Mouse (Mus musculus) kidney, postnatal 0 days (tissue): Measurements from ENCODE around the gene Ctxn2. TPM values are rescaled to one million over a fixed set of nuclear protein-coding genes. Genes with fewer than 3 reads are reported as not detected.
"Not testable (repeated sequence)": the region's sequence is repeated elsewhere in the genome, so short reads cannot be mapped to it uniquely, and the experiment has no call there.

Experiments
- ATAC-seq: fragments of 200-750 bp; cut with Nextera tagmentation; replicated peaks from 2 replicates; pipeline ENCODE4 v1.8.0; 2017; ENCODE audit warnings: low read depth, moderate number of reproducible peaks, moderate TSS enrichment, moderate library complexity; ENCODE audit not compliant: low FRiP score
- DNase-seq: peaks from one replicate; pipeline ENCODE4 v3.0.0-alpha.2; 2016; ENCODE audit warnings: low spot score
- H3K27ac ChIP-seq: fragments of 300-500 bp; sonication (generic); 2 replicates; pipeline ENCODE4 v1.5.1; 2014; ENCODE audit warnings: mild to moderate bottlenecking
- H3K27me3 ChIP-seq: fragments of 300-500 bp; sonication (generic); 2 replicates; pipeline ENCODE4 v1.6.1; 2014; ENCODE audit warnings: low read length, mixed read lengths; ENCODE audit not compliant: insufficient read depth
- H3K36me3 ChIP-seq: fragments of 300-500 bp; sonication (generic); 2 replicates; pipeline ENCODE4 v1.6.1; 2014; ENCODE audit warnings: low read length, mixed read lengths; ENCODE audit not compliant: insufficient read depth
- H3K4me1 ChIP-seq: fragments of 300-500 bp; sonication (generic); replicated peaks from 2 replicates; pipeline ENCODE4 v1.6.1; 2014; ENCODE audit warnings: antibody characterized with exemption, low read length, mixed read lengths; ENCODE audit not compliant: insufficient read depth
- H3K4me2 ChIP-seq: fragments of 300-500 bp; sonication (generic); 2 replicates; pipeline ENCODE4 v1.6.1; 2014; ENCODE audit warnings: mild to moderate bottlenecking, low read length, moderate library complexity, mixed read lengths
- H3K4me3 ChIP-seq: fragments of 300-500 bp; sonication (generic); replicated peaks from 2 replicates; pipeline ENCODE4 v1.5.1; 2014; ENCODE audit warnings: low read depth, low read length
- H3K9ac ChIP-seq: fragments of 300-500 bp; sonication (generic); 2 replicates; pipeline ENCODE4 v1.6.1; 2014; ENCODE audit warnings: low read depth, low read length
- H3K9me3 ChIP-seq: fragments of 300-500 bp; sonication (generic); replicated peaks from 2 replicates; pipeline ENCODE4 v1.6.1; 2016; ENCODE audit warnings: low read length, inconsistent platforms, mixed read lengths
- CTCF ChIP-seq: IDR thresholded peaks from 2 replicates; pipeline ENCODE4 v1.5.1; 2016; ENCODE audit warnings: antibody characterized with exemption, low read depth, mild to moderate bottlenecking, moderate library complexity
- WGBS: fragments of 180-500 bp; shearing (Covaris S2); extraction: QIAGEN DNeasy Blood & Tissue Kit; methylation state at CpG from one replicate; pipeline ENCODE4 v1.1.7; 2014; 5-methylcytosine and 5-hydroxymethylcytosine counted together
- polyA plus RNA-seq: library from polyadenylated mRNA; unstranded; fragments of >200 nt; fragmentation: Nextera tagmentation; extraction: Ambion mirVana; gene quantifications from 2 replicates; pipeline ENCODE4 v1.2.1, GENCODE M21; 2015

Ctxn2 gene
- polyA plus RNA-seq = not detected in 2 replicates

DNA sequence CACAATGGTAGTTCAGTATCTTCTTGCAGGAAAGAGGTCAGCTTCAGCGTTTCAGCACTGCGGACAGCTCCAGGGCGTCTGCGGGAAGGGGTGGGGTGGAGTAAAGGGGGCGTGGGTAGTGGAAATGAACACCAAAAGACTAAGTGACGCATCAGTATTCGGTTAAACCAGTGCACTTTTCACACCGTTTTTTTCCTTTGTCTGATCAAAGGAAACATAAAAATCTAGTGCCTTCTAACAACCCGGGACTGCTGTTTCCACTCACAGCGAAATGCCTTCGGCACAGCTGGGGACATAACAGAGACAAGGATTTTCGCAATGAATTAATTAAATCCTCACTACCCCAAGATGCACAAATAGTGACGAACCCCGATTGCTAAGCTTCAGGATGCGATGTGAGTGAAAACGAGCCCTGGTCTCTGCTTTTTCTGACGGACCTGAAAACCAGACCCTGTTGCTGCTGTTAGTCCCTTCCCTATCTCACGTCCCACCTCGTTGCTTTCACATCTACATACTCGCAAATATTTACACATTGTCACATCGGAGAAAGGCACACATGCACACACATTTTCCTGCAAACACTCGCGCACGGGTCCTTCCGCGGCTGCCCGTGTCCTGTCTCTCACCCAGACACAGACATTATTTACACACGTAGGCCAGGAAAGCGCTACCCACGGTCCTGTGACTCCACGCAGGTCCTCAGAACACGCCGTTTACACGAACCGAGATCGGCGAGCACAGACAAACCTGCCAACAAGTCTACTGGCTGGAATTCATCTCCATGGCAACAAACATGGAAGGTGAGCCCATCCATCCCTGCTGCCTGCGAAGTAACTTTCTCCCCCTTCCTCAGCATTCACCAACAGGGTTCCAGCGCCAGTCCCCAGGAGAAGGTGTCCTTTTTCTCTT is at the start of gene Ctxn2:
TSS of gene Ctxn2 (plus strand) at position 790 of the 909 bp plus-strand sequence.
- WGBS = 1% methylated on average over 39 of the region's 39 CpGs

DNA sequence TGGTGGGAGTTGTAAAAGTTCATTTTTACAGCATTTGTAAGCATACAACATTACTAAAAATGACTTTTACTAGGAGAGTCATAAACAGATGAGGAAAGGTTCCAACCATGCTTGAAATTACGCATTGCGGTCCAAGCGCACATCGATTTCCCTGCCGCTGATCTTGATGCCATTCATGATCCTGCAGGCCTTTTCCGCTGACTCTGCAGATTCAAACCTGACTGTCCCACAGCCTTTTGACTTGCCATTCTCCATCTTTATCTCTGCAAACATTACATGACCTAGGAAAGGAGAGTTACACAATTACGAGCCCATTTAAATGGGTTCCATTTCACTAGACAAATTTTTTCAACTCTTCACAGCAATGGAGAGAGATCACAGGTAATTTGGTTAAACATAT is 47.7 kb upstream of the Ctxn2 start:
- no peaks in the 10 kb centered on the region for H3K27me3 ChIP-seq
- ATAC-seq (no peak), DNase-seq (no peak)
- 0 out of 2 replicates have a peak, but pooled peaks cover 3% of the 10 kb centered on the region for H3K4me1 ChIP-seq
- no peak overlapping the region for H3K9ac ChIP-seq
- 97% methylated on average over 7 of the region's 7 CpGs for WGBS
- H3K36me3 ChIP-seq = 0 out of 2 replicates have a peak, but pooled peaks cover 3% of the 10 kb centered on the region
- no peak overlapping the region for H3K4me3 ChIP-seq
- no peak overlapping the region for H3K27ac ChIP-seq
- H3K4me2 ChIP-seq = no peak overlapping the region
- TF ChIP-seq CTCF = no peak
- H3K9me3 ChIP-seq = no peaks in the 10 kb centered on the region

More for the DNA sequence above, at the start of gene Ctxn2:
- DNase-seq = peak; percentile 91
- ATAC-seq = peak; percentile 54; the same call in 1 of the 2 replicates
- H3K27me3 ChIP-seq = no peaks in the 10 kb centered on the region
- no peak for TF ChIP-seq CTCF
- peak within 1 kb of the TSS; percentile 48 for H3K4me2 ChIP-seq
- H3K9ac ChIP-seq = no peak within 1 kb of the TSS
- peak within 1 kb of the TSS; percentile 4; the same call in 1 of the 2 replicates for H3K4me3 ChIP-seq
- H3K4me1 ChIP-seq = 0 out of 2 replicates have a peak, but pooled peaks cover 4% of the 10 kb centered on the region
- no peaks in the 10 kb centered on the region for H3K9me3 ChIP-seq
- H3K36me3 ChIP-seq = no peaks in the 10 kb centered on the region
- no peak within 1 kb of the TSS for H3K27ac ChIP-seq

DNA sequence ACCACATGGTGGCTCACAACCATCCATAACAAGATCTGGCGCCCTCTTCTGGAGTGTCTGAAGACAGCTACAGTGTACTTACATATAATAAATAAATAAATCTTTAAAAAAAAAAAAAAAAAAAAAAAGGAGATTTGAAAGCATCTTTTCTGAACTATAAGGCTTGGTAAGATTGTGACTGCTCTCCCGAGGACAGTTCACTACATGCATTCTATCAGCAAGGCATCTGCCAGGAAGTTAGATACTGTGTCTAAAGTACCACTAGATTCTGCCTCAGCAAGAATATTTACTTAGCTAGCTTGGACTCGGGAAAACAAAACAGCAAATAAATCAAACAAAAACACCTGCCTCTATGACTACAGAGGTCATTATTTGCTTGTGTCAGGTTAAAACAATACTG is 44.4 kb upstream of the Ctxn2 start:
- H3K27me3 ChIP-seq, H3K9ac ChIP-seq, H3K9me3 ChIP-seq, H3K4me2 ChIP-seq, ATAC-seq, H3K4me3 ChIP-seq, H3K27ac ChIP-seq, H3K4me1 ChIP-seq: not testable (repeated sequence)
- peaks cover 14% of the 10 kb centered on the region; the same call in 1 of the 2 replicates for H3K36me3 ChIP-seq
- DNase-seq = peak; percentile 42
- 55% methylated on average over 3 of the region's 3 CpGs for WGBS

DNA sequence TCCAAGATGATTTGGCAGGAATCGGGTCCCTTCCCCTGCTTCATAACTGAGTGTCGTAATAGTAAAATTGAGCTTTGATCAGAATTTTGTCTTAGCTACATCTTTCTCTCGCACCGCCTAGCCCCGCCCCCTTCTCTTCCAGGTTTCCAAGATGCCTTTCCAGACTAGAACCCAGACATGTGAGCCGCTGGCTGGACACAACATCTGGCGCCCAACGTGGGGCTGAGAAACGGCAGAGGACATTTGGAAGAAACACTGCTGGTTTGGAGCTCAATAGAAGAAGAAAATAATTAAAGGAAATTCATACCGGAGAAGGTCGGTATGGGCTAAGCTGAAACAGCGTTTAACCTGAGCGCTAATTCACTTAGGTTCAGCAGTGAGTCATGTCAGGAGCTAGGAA is 32.0 kb upstream of the Ctxn2 start:
- H3K27me3 ChIP-seq, H3K9ac ChIP-seq, H3K4me1 ChIP-seq, DNase-seq, H3K27ac ChIP-seq, ATAC-seq, H3K4me3 ChIP-seq, H3K4me2 ChIP-seq, H3K9me3 ChIP-seq: not testable (repeated sequence)
- H3K36me3 ChIP-seq = peaks cover 27% of the 10 kb centered on the region; the same call in 1 of the 2 replicates
- WGBS = 99% methylated on average over 13 of the region's 13 CpGs

DNA sequence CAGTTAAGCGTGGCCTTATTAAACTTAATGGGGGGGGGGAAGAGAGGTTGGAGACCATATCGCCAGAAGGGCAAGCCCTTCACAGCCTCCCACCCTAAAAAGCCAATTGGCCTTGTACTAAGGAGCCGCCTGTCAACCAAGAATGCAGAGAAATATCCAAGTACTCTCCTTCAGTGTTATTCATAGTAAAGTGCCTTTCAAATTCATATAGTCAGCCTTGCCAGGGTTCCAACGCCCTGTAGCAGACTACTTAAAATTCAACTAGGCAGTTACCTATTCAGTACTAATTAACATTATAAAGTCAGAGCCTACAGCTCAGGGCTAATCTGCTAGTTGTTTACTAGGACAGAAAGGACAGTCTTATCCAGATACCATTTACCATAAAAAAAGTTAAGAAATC is 30.0 kb upstream of the Ctxn2 start:
- H3K9ac ChIP-seq, ATAC-seq, H3K9me3 ChIP-seq, H3K4me2 ChIP-seq, H3K4me3 ChIP-seq, H3K4me1 ChIP-seq, H3K27me3 ChIP-seq, DNase-seq, H3K27ac ChIP-seq: not testable (repeated sequence)
- H3K36me3 ChIP-seq = 0 out of 2 replicates have a peak, but pooled peaks cover 19% of the 10 kb centered on the region
- WGBS = 92% methylated on average over 4 of the region's 4 CpGs

DNA sequence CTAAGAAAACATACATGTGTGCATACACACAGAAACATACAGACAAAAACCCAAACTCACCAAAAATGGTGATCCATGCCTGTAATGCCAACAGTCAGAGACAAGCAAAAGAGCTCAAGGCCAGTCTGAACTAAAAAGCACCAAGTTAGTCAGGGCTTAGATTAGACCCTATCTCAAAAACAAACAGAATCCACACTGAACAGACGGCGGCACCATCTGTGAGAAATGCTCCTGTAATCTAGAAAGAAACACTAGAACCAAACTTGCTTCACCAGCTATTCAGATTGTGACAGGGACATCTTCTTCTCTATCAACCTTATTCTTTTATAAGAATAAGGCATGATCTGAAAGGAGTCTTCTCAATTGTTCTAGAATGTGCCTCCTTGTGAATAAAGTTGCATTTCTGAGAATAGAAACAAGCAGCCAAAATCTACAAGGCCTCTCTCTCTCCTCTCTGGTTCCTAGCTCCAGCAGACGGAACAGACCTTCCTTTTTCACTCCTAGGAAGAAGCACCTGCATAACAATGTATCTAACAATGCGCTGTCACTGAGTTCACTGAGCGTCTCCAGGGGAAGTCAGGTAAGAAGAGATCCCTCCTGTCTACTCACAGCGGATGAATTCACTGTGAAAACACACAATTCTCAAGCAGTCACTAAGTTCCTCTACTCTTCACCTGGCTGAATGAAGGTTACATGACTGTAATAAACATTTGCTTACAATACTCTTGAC is 16.9 kb upstream of the Ctxn2 start:
- no peak for TF ChIP-seq CTCF
- Histone ChIP-seq H3K4me1 (no peaks in the 10 kb centered on the region), H3K9me3 (no peaks in the 10 kb centered on the region), H3K9ac (no peak overlapping the region), H3K36me3 (no peaks in the 10 kb centered on the region), H3K4me3 (no peak overlapping the region), H3K27me3 (no peaks in the 10 kb centered on the region), H3K4me2 (no peak overlapping the region), H3K27ac (no peak overlapping the region)
- 85% methylated on average over 6 of the region's 6 CpGs for WGBS
- ATAC-seq (no peak), DNase-seq (no peak)
